ENCODE assay signal across 9 mouse cellular contexts in the genomic region with DNA sequence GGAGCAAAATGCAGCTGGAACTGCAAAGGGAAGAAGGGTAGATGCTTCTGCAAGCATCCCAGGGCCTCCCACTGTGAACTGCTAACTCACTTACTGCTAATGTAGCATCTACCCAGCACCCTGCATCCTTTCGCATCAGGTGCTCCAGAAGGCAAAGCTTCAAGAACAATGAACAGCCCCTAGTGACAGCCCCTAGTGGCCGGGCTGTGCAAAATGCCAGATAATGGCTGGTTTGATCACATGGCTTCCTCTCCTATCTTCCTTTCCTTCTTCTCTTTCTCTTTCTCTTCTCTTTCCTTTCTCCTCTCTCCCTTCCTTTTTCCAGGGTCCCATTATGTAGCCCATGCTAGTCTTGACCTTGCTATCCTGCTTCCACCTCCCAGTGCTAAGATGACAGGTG. TPM values are rescaled to one million over a fixed set of nuclear protein-coding genes. Genes with fewer than 3 reads are reported as not detected.
DNase-seq lines count a peak whose midpoint lies in the region; TF ChIP-seq lines count a peak whose summit lies in the region.
"Had no signal": no experiment of that assay in that cellular context is flagged by ENCODE, and none has a peak within 500 bp of the region (broad histone marks: within the 10 kb centered on the region; RNA-seq: fewer than 3 reads in every experiment).

No protein-coding gene starts in this region.

- H3K27me3 ChIP-seq in cerebellum, adult 2 months (ENCODE audit: control insufficient read depth, insufficient read depth, low read length) = no peaks in the 10 kb centered on the region
- H3K27me3 ChIP-seq: liver, embryonic 15.5 days had no signal

- H3K27ac ChIP-seq in cerebellum, adult 2 months (ENCODE audit: insufficient read depth, low read length) = no peak overlapping the region
- H3K27ac ChIP-seq: liver, embryonic 15.5 days had no signal

- H3K4me3 ChIP-seq in cerebellum, adult 2 months (replicated peaks; ENCODE audit: insufficient read depth, low read depth, low read length) = no peak overlapping the region
- H3K4me3 ChIP-seq: liver, embryonic 15.5 days had no signal

- 28% methylated on average over 2 of the region's 2 CpGs for WGBS in cerebellum, adult 2 months

- H3K4me1 ChIP-seq in cerebellum, adult 2 months (ENCODE audit: control insufficient read depth, insufficient read depth, low read length) = no peaks in the 10 kb centered on the region
- H3K4me1 ChIP-seq: liver, embryonic 15.5 days had no signal

- DNase-seq in cerebellum, adult 2 months = no peak
- DNase-seq in cerebellum, adult 8-10 months = no peak
- peak; percentile 21 for DNase-seq in lung, postnatal 10 days
- DNase-seq in lung, postnatal 36 days = no peak
- peak; percentile 5 for DNase-seq in embryo, embryonic 9.5 days (ENCODE audit: extremely low spot score)
- peak; percentile 32 for DNase-seq in thymus, postnatal 14 days
- no peak for DNase-seq in layer of hippocampus, adult 9-11 months
- DNase-seq in right cerebral cortex, postnatal 25 days = no peak

- no peak for TF ChIP-seq POLR2A in cerebellum, adult 2 months (IDR thresholded peaks at IDR 0.05; ENCODE audit: borderline replicate concordance, insufficient read depth, low read length)

- peak; percentile 9; the same call in 1 of the 2 replicates for TF ChIP-seq CTCF in cerebellum, adult 2 months (IDR thresholded peaks at IDR 0.05; ENCODE audit: borderline replicate concordance, insufficient read depth, low read depth, low read length)

RNA-seq across cellular contexts. Expression of gene Myh11, which starts 48.6 kb away (rescaled TPM):
- 4.3 and 5.3 TPM in 2 replicates for polyA plus RNA-seq in cerebellum, adult 2 months (2012; rRNA removed)

Comparison
In these comparisons a context has a peak if more than half of its experiments do, and no peak if none do; other contexts are left out.
1. DNase-seq: peak in lung, postnatal 10 days (single experiment), embryo, embryonic 9.5 days (single experiment) and thymus, postnatal 14 days (single experiment); none in cerebellum, adult 2 months (0 of 2), cerebellum, adult 8-10 months (single experiment), lung, postnatal 36 days (single experiment), layer of hippocampus, adult 9-11 months (single experiment) and right cerebral cortex, postnatal 25 days (single experiment).